Mouse (Mus musculus) midbrain, embryonic 16.5 days (tissue): ENCODE measurements at regions not wholly inside any gene's neighbourhood (a gene's known extent, or its start where the extent isn't known, plus 50 kb on each side); places are given as distances from the start of the nearest gene placed in this dataset.
"Not testable (repeated sequence)": the region's sequence is repeated elsewhere in the genome, so short reads cannot be mapped to it uniquely, and the experiment has no call there.

ENCODE experiments used
- ATAC-seq: fragments of 200-750 bp; cut with Nextera tagmentation; 2 replicates; pipeline ENCODE4 v1.8.0; 2017; ENCODE audit warnings: moderate TSS enrichment
- H3K27ac ChIP-seq: fragments of 300-500 bp; sonication (generic); 2 replicates; pipeline ENCODE4 v1.5.1; 2014; ENCODE audit warnings: mild to moderate bottlenecking, low read length, mixed read lengths
- H3K27me3 ChIP-seq: fragments of 300-500 bp; sonication (generic); 2 replicates; pipeline ENCODE4 v1.6.1; 2014; ENCODE audit warnings: low read depth, low read length, mixed read lengths; ENCODE audit not compliant: control insufficient read depth, insufficient read depth
- H3K36me3 ChIP-seq: fragments of 300-500 bp; sonication (generic); 2 replicates; pipeline ENCODE4 v1.6.1; 2014; ENCODE audit warnings: mild to moderate bottlenecking, low read length, moderate library complexity, mixed read lengths; ENCODE audit not compliant: control insufficient read depth, insufficient read depth
- H3K4me1 ChIP-seq: fragments of 300-500 bp; sonication (generic); 2 replicates; pipeline ENCODE4 v1.6.1; 2014; ENCODE audit warnings: mild to moderate bottlenecking, low read length, mixed read lengths; ENCODE audit not compliant: control insufficient read depth, insufficient read depth
- H3K4me2 ChIP-seq: fragments of 300-500 bp; sonication (generic); 2 replicates; pipeline ENCODE4 v1.6.1; 2014; ENCODE audit warnings: mild to moderate bottlenecking, low read length, mixed read lengths
- H3K4me3 ChIP-seq: fragments of 300-500 bp; sonication (generic); 2 replicates; pipeline ENCODE4 v1.5.1; 2014; ENCODE audit warnings: low read depth, mild to moderate bottlenecking, low read length, moderate library complexity, mixed read lengths
- H3K9ac ChIP-seq: fragments of 300-500 bp; sonication (generic); 2 replicates; pipeline ENCODE4 v1.6.1; 2014; ENCODE audit warnings: low read depth, low read length, mixed read lengths
- H3K9me3 ChIP-seq: fragments of 300-500 bp; sonication (generic); replicated peaks from 2 replicates; pipeline ENCODE4 v1.6.1; 2014; ENCODE audit warnings: mild to moderate bottlenecking, low read length, mixed read lengths; ENCODE audit not compliant: control insufficient read depth, poor library complexity, severe bottlenecking
- WGBS: fragments of 180-500 bp; shearing (Covaris S2); extraction: QIAGEN DNeasy Blood & Tissue Kit; methylation state at CpG from one replicate; pipeline ENCODE4 v1.1.7; 2014; 5-methylcytosine and 5-hydroxymethylcytosine counted together

GRCm38 (mm10) chr1:95397188-95397587, 83.8 kb downstream of the Fam174a start:
- WGBS: 20% methylated on average over 4 of the region's 4 CpGs
- ATAC-seq: peak; percentile 70; the same call in 1 of the 2 replicates
- no peak overlapping the region for H3K4me2 ChIP-seq

GRCm38 (mm10) chr1:95399764-95400163, 86.3 kb downstream of the Fam174a start:
- no peak overlapping the region for H3K4me2 ChIP-seq
- H3K4me3 ChIP-seq: no peak overlapping the region
- H3K9ac ChIP-seq: no peak overlapping the region
- H3K27ac ChIP-seq: no peak overlapping the region
- ATAC-seq: no peak
- no peaks in the 10 kb centered on the region for H3K9me3 ChIP-seq
- H3K36me3 ChIP-seq: no peaks in the 10 kb centered on the region
- H3K4me1 ChIP-seq: no peaks in the 10 kb centered on the region
- 93% methylated on average over 7 of the region's 7 CpGs for WGBS
- H3K27me3 ChIP-seq: no peaks in the 10 kb centered on the region

More at GRCm38 (mm10) chr1:95397188-95397587, 83.8 kb downstream of the Fam174a start:
- Histone ChIP-seq H3K27me3 (no peaks in the 10 kb centered on the region), H3K36me3 (no peaks in the 10 kb centered on the region), H3K4me1 (no peaks in the 10 kb centered on the region), H3K9ac (no peak overlapping the region), H3K9me3 (no peaks in the 10 kb centered on the region), H3K4me3 (no peak overlapping the region), H3K27ac (no peak overlapping the region)

- ATAC-seq: peak; percentile 66; the same call in 1 of the 2 replicates
- H3K4me1 ChIP-seq: no peaks in the 10 kb centered on the region
- H3K9ac ChIP-seq: no peak overlapping the region
- H3K27me3 ChIP-seq: no peaks in the 10 kb centered on the region
- H3K9me3 ChIP-seq: no peaks in the 10 kb centered on the region
- H3K27ac ChIP-seq: no peak overlapping the region
- H3K36me3 ChIP-seq: no peaks in the 10 kb centered on the region
- no peak overlapping the region for H3K4me3 ChIP-seq
- WGBS: 47% methylated on average over 1 of the region's 1 CpGs
- no peak overlapping the region for H3K4me2 ChIP-seq
These were observed 108.8 kb downstream of the Fam174a start for GRCm38 (mm10) chr1:95422253-95422652.

GRCm38 (mm10) chr1:95425420-95425819, 112.0 kb downstream of the Fam174a start:
- no peak overlapping the region for H3K4me2 ChIP-seq
- no peak overlapping the region for H3K27ac ChIP-seq
- H3K9me3 ChIP-seq: no peaks in the 10 kb centered on the region
- no peak overlapping the region for H3K9ac ChIP-seq
- H3K27me3 ChIP-seq: no peaks in the 10 kb centered on the region
- ATAC-seq: no peak
- no peaks in the 10 kb centered on the region for H3K36me3 ChIP-seq
- no peaks in the 10 kb centered on the region for H3K4me1 ChIP-seq
- no peak overlapping the region for H3K4me3 ChIP-seq

- Histone ChIP-seq H3K9me3 (no peaks in the 10 kb centered on the region), H3K4me3 (no peak overlapping the region), H3K4me2 (no peak overlapping the region), H3K27me3 (no peaks in the 10 kb centered on the region), H3K9ac (no peak overlapping the region), H3K27ac (no peak overlapping the region), H3K4me1 (no peaks in the 10 kb centered on the region), H3K36me3 (no peaks in the 10 kb centered on the region)
- ATAC-seq: no peak
These were observed 123.7 kb downstream of the Fam174a start for GRCm38 (mm10) chr1:95437155-95437554.

- Histone ChIP-seq H3K27ac (no peak overlapping the region), H3K9ac (no peak overlapping the region), H3K4me2 (no peak overlapping the region), H3K4me1 (no peaks in the 10 kb centered on the region), H3K9me3 (no peaks in the 10 kb centered on the region), H3K36me3 (no peaks in the 10 kb centered on the region), H3K4me3 (no peak overlapping the region), H3K27me3 (no peaks in the 10 kb centered on the region)
- WGBS: 71% methylated on average over 3 of the region's 3 CpGs
- ATAC-seq: no peak
These were observed 132.1 kb downstream of the Fam174a start for GRCm38 (mm10) chr1:95445541-95445940.

GRCm38 (mm10) chr1:95448962-95449558, 135.6 kb downstream of the Fam174a start:
- H3K27ac ChIP-seq: no peak overlapping the region
- 79% methylated on average over 7 of the region's 7 CpGs for WGBS
- H3K4me1 ChIP-seq: no peaks in the 10 kb centered on the region
- H3K4me2 ChIP-seq: no peak overlapping the region
- H3K27me3 ChIP-seq: no peaks in the 10 kb centered on the region
- ATAC-seq: no peak
- H3K9ac ChIP-seq: no peak overlapping the region
- no peaks in the 10 kb centered on the region for H3K9me3 ChIP-seq
- H3K36me3 ChIP-seq: no peaks in the 10 kb centered on the region
- no peak overlapping the region for H3K4me3 ChIP-seq

- 89% methylated on average over 4 of the region's 4 CpGs for WGBS
- no peaks in the 10 kb centered on the region for H3K27me3 ChIP-seq
- H3K36me3 ChIP-seq: no peaks in the 10 kb centered on the region
- no peaks in the 10 kb centered on the region for H3K9me3 ChIP-seq
- no peak overlapping the region for H3K4me3 ChIP-seq
- no peak overlapping the region for H3K4me2 ChIP-seq
- no peak overlapping the region for H3K9ac ChIP-seq
- ATAC-seq: no peak
- H3K27ac ChIP-seq: no peak overlapping the region
- no peaks in the 10 kb centered on the region for H3K4me1 ChIP-seq
These were observed 137.5 kb downstream of the Fam174a start for GRCm38 (mm10) chr1:95450920-95451332.

GRCm38 (mm10) chr1:95451755-95452154, 138.3 kb downstream of the Fam174a start:
- not testable (repeated sequence) for H3K36me3 ChIP-seq, H3K4me2 ChIP-seq, H3K4me3 ChIP-seq, H3K4me1 ChIP-seq, H3K9ac ChIP-seq, H3K27me3 ChIP-seq, H3K9me3 ChIP-seq, H3K27ac ChIP-seq
- peak; percentile 75; the same call in 1 of the 2 replicates for ATAC-seq
- WGBS: 81% methylated on average over 6 of the region's 6 CpGs
